Mouse (Mus musculus) urinary bladder, postnatal 14 days (tissue): ENCODE measurements around the gene Astn1.
A peak's percentile ranks its signal among the peaks of the same experiment; 100 is the strongest.

Experiments
- DNase-seq: peaks from one replicate; pipeline ENCODE4 v3.0.0; 2021; ENCODE audit warnings: low spot score

Astn1 gene

DNA sequence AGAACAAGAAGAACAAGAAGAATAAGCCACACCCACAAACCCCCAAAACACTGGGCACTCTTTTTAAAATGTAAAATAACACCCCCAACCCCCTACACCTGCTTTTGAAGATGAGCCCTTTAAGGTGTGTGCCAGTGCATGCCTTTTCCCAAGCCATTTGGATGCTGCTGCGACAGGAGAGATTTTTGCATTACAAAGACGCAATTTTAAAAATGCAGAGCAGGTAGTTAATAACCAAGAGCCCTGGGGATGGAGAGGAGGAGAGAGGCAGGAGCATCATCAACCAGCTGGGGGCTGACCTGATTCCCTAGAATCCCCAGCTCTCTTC lies at the start of gene Astn1:
TSS of gene Astn1 (plus strand) at position 310 of the 328 bp plus-strand sequence.
- no peak for DNase-seq

DNA sequence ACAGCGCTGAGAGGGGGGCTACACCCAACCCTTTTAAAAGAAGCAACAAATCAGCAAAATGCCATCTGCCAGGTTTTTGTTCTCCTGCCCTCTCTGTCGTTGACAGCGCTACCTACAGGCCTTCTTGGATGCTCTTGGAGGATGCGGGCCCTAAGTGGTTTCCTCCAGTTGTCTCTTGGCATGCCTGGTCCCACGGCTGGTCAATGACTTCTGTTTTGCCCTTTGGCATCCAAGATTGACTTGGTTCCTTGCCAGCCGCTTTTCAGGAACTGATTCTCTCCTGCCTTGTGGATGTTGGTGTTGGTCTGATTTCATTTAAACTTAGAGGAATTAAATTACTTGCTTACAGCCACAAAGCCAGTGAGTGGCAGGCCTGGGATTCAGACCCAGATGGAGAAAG lies 38.7 kb upstream of the Astn1 start:
- no peak for DNase-seq

DNA sequence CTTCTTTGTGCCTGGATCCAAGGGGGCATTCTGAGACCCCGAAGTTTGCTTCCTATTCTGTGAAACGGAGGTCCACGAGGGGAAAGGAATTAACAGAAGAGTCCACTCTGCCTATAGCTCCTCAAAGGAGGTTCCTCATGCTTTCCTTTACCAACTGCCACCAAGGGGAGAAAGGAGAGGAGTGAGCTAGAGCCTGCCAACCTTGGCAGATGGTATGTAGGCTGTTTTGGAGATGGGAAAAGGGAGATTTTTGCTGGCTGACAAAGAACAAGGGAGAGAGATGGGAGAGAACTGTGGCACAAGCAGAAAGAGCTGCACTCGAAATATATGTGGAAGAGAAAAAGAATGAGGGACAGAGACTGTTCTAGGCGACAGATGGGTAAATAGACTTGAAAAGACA lies 33.9 kb upstream of the Astn1 start:
- no peak for DNase-seq

DNA sequence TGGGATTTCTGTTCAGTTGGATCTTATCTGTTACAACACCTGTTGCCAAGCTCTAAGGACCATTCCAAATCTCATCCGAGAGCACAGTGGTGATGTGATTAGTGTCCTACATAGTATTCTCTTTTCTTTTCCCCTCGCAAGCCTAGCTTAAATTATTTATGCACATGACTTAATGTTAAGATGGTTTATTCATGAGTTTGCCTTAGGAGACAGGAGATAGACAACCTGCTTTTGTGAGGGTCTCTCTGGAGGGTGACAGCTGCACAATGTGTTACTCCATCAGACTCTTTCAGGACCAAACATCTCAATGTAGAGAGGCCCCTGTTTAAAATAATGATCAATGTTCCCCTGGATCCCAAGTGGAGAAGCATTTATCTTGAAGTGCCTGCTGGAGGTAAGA lies 33.2 kb upstream of the Astn1 start:
- no peak for DNase-seq

DNA sequence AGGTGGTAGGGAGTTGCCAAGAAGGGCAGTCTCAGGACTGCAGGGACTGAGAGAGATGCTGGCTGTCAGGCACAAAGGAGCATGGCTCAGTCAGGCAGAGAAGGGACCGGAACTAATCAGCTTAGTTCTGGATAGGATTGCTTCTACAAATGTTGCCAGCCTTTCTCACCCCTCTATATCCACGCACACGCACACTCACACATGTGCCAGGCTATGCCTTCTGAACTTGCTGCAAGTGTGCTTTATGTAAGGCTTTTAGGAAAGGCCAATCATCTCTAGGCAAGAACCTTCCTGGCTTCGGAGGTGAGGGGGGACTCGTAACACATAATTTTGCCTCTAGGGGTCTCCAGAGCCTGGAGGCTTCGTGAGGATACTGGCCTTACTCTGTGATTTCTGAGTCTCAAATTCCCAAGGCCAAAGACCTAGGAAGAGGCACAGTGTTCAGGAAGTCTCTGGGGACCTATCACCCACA lies 18.8 kb upstream of the Astn1 start:
- DNase-seq, result no peak

DNA sequence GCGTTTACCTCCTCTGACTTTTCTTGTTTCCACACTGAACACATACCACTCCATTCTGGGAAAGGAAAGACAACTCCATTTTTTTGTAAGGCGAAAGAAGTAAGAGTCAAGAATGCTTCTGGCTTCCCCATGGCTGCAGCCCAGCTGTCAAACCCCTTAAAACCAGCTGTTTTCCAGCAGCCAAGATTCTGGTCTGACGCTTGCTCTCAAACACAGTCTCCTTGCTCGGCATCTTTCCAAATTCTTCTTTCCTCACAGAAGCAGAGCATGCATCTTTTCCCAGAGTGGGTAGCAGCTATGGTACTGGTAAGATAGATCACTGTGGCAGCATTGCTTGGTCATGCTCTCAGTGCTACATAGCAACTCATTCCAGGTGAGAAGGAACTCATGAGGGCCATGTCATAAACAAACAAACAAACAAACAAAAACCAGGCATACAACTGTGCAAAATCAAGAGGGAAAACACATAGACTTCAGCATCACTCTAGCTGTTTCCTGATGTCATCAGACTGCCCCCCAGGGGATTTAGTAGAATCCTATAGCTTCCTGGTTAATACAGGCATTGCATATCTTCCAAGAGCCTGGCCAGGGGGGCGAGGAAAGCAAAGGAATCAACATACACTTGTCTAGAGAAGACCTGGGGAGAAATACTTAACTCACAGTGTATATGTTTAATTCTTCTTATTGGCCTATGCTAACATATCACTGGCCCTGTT lies 8.3 kb upstream of the Astn1 start:
- DNase-seq, result no peak

DNA sequence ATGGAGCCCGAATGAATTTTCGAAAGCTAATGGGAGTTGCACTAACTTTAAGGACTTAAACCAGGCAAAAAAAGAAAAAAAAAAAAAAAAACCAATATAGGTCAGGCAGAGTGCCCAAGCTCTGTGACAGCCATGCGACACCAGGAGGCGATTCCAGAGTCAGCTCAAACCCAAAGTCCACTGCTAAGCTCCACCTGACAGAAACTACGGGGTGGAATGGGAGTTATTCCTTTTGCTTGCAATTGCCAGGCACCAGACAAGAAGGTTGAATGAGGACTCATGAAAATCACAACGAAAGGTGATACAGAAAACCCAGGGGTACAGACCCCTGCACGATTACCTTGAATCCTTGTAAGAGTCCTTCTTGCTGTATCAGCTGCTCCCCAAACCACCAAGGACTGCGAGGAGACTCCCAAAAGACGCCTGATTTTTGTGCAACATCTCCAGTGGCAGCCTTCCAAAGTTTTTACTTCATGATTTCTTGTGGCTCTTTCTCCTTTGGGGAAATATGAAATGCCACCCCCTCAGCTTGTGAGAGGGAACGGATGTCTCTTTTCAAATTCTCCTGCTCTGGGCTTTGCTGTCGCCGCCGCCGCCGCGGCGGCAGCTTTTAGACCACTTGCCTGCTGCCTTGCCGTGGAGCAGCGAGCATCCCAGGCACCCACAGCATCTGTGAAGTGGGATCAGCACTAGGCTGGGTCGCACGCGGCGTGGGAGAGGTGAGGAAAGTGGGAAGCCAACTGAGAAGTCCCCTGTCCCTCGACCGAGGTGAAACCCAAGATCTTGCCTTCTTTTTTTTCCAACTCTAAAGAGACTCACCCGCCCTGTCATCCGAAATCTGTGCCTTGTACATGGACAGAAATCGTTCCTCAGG lies 6.7 kb upstream of the Astn1 start:
- no peak for DNase-seq

DNA sequence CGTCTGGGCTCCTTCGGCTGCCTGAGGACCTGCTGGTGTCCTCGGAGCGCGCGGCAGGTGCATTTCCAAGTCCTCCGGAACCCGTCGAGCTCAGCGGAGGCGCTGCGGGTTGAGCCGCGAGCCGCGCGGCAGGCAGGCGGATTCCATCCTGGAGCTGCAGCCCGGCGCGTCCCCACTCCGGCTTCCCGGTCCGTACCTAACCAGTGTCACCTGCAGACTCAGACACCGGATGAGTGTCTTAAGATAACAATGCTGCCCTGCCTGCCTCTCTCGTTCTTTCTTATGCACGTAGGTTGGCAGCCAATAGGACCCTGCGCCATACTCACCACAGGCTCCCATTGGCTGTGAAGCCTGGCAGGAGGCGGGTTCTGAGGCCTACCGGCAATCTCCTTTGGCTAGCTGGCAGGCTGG lies 6.0 kb upstream of the Astn1 start, which contains the start of gene Brinp2:
TSS of gene Brinp2 (minus strand) at position 276 of the 411 bp plus-strand sequence.
- DNase-seq, result peak; percentile 60

DNA sequence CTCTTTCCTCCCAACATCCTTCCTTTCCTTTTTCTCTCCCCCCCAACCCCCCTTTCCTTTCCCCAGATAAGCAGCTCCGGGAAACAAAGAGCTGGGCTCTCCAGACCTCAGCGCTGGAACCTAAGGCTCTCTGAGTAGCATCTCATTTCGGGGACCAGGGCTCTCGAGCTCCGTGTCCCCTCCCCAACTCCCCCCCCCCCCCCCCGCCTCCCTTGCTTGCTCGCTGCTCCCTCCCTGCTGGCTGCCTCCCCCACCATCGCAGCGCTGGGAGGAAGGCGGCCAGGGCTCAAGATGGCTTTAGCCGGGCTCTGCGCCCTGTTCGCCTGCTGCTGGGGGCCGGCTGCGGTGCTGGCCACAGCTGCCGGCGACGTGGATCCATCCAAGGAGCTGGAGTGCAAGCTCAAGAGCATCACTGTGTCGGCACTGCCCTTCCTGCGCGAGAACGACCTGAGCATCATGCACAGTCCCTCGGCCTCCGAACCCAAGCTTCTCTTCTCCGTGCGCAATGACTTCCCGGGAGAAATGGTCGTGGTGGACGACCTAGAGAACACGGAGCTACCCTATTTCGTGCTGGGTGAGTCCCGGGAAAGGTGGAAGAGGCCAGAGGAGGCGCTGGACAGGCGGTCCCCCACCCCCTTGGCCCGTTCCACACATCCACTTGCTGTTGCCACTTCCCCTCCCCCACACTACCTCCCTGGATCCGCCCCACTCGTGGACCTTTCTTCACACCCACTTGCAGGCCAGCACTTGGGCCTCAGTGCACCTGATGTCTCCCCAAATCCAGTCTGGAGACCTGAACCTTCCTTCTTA lies 424 bp downstream of the Astn1 start:
- DNase-seq, result no peak

DNA sequence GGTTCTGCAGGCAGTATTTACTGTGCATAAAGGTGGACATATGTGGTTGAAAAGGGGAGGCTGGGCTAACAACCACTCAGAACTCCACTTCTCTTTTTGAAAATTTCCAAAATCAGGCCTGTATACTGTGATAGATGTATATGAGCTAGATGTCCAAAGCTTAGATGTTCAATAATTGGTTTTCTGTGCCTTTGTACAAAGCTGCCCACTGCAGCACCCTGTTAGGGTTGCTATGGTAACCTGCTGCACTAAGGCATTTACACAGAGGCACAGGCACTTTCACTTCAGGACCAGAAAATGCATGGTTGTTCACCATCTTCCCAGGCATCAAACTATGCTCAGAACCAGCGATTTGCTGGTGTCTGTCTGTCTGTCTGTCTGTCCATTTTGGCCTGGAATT lies 2.4 kb downstream of the Astn1 start:
- DNase-seq, result no peak

DNA sequence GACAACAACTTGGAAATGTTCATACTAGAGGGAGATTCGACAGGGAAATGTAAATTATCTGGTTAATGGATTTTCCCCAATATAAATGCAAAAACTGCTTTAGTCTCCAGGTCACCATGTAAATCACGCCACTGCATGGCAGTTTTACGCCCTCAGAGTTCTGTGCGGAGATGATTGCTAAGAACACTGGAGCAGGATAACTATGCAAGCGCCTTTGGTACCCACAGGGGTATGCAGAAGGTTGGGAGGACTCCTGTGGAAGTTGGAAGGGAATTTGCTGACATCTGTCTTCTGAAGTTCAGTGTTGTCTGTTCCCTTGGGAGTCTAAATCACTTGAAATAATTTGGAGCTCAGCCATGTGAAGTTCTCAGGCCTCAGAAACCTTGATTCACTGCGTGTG lies 20.2 kb downstream of the Astn1 start:
- no peak for DNase-seq

DNA sequence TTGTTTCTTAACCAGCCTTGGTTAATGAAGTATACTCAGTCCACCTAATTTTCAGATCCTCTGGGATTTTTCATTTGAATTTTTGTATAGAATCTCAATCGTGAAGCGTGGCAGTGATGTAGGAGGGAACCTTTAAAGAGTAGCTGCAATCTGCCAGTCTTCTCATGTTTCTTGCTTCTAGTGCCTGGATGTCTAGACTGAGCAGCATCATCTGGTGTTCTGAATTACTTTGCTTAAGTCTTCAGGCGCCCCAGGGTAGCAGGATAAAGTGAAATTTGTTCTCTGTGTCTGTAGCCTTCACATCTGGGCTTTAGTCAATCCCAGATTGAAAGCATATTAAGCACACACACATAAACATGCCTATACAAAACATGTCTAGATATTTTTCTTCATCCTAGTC lies 21.1 kb downstream of the Astn1 start:
- no peak for DNase-seq

DNA sequence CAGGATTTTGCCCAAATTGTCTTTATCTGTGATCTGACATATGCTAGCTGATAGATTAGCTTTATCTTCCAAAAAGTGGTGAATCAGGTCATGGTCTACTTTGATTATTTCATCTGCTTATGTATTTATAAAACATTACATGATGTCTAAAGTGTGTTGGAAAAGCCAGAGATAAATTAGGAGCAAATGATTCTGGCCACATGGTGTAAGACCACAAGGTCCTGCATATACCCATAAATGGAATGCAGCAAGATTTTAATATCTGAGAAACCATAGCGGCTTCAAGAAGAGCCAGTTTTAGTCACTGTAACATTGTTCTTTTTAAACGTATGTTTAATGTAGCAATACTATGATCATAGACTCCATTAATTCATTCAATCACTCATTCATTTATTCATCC lies 23.2 kb downstream of the Astn1 start:
- no peak for DNase-seq

DNA sequence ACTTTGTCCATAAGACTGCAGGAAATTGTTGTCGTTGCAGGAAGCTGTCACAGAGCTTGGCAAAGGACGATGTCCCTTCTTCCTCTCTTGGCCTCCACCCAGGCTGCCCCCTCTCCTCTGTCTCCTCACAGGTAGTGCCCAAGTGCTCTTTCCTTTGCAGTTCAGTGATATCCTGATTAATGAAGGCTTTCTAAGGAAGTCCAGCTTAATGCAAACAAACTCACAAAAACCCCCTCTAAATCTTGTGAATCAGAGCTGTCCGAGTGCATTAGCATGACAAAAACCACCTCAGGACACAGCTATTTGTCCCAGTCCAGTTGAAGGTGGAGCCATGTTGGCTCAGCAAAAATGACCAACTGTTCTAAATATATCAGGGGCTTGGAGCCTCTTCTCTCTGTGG lies 24.7 kb downstream of the Astn1 start:
- no peak for DNase-seq

DNA sequence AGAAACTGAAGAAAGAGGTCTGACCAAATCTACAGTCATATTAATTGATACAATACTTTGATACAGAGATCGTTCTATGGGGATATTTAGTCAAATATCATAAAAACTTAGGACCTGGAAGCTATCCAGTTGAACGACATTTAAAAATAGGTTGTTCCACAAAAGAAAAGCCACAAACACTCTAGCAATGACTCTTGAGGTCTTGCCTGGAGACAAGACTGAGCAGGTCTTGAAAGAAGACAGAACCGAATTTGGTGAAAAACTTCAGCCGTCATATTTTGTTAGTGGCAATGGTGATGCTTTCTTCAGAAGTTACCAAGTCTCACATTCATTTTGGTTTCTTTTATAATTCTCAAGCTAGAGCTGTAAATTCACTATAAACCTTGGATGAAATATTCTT lies 26.9 kb downstream of the Astn1 start:
- no peak for DNase-seq

DNA sequence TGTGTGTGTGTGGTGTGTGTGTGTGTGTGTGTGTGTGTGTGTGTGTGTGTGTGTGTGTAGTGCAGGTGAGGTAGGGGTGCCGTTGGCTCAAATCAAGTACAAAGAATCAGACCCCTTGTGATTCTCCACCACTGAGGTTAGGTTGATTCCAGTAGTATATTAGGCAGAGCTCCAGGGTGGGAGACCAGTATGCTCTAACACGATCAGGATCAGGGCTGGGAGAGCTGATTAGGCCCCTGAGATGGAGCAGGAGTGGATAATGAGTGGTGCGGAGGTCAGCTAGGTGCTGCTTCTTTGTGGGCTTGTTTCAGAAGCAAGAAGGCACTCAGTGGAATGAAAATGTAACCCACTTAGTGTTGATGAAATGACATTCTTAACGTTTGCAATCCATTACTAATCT lies 28.6 kb downstream of the Astn1 start:
- DNase-seq, result no peak

DNA sequence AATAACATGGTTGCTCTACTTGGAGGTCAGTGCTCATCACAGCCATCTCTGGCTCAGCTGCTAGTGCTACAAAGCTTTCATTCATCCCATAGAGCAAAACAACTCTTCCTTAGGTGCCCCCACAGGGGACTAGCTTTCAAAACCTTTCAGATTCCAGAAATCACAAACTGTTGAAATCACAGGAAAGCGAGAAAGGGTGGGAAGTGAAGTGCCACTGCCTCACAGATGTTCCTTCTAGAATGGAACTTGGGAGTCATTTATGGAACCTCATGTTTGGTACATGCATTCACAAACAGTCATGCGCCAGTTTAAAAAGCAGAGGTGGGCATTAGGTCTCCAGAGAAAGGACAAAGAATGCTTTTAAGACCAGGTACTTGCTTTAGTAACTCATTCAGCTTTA lies 35.0 kb downstream of the Astn1 start:
- no peak for DNase-seq

DNA sequence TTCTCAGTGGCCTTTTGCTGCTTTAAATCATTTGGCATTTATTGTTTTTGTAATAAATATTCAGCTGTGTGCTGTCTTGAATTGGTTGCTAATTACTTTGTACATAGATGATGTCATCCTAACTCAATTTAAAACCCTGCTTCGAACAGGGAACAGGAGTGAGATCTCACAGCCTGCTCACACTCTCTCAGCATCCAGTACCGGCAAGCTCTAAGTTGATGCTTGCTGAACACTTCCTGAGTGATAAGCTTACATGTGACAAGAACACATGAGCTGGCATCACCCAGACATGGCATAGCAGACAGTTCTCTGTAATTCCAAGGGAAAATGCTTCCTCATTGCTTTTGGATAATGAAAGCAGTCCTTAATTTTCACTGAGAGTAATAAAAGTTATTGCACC lies 38.8 kb downstream of the Astn1 start:
- DNase-seq, result no peak

DNA sequence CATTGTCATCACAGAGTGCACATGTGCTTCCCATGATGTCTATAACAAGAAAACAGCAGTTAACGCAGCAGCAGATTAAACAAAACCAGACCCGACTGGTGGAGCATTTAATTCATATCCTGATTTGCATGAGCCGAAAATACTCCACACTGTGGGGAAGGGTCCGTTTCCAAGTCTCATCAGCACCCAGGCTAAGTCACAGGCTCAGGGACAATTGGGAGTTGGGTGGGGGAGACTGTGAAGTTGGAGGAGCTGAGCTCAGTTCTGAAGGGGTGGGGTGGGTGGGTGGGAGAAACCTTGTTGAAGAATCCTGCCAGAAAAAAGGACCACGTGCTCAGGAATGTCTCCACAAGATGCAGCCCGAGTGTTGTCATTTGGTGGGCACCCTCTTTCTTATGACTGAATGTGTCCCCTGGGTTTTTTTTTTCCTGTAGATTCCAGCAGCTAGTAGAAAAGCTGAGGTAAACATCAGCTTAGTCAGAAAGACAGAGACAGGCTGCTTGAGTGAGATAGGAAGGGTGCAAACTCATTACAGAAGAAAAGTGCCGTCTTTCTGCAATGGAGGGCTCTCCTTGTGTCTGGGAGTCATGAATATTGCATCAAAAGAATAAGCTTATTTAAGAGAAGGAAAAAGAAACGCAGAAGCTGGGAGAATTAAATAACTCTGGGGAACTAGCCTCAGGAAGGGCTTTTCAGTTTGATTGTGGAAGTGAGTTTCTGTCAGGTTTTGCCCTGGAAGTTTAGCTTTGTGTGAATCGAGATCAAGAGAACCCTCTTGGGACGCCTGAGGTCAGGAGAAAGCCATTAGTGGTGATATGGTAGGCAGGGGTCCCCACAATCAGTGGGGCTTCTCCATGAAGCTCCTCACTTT lies 44.1 kb downstream of the Astn1 start:
- no peak for DNase-seq

DNA sequence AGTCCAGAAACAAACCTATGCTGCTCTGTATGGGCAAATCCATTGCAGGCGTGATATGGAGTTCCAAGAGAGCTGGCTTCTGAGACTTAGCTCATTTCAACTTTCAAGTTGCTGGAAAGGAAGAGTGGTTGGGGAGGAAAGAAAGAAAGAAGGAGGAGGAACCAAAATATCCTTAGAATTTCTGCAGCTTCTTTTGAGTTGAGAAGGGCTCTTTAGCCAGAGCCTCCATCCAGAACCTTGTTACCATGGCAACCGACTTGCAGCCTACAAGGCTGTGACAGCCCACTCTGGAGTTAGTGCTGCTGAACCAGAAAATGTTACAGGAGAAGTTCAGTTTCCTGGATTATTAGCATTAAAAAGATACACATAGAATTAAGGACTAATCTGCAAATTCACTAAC lies 46.1 kb downstream of the Astn1 start:
- DNase-seq, result no peak

DNA sequence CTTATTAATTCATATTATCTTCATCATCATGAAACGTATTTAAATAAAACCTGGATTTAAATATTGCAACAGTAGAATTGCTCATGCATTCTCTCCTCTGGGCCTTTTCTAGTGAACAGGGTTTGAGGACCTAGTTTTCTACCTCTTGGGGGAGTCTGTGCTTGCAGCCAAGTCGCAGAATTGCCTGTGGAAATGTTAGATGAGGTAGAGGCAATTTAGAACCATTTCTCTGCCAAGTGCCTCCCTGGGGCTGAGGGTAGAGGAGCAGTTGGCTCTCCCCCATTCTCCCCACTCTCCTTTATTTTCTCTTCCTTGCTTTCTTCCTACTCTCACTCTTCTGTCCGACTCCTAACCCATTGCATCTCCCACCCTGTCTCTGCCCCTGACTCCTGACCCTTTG lies 49.1 kb downstream of the Astn1 start:
- DNase-seq, result no peak

DNA sequence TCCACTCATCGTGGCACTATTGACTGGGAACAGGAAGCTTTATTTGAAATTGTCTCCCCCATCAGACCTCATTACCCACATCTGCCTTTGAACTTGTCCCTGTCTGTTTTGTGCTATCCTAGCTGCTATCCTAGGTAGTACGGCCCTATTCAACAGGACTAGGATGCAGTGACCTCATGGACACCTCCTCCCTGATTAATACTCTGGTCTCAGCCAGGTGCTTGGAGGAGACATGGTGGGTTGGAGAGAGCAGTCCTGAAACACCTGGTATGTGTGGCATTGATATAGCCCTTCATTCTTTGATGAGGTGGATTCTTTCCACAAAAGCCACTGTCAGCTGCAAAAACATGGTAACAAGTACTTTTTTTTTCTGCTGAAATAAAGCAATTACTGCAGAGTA lies 52.1 kb downstream of the Astn1 start:
- DNase-seq, result no peak
